Mouse (Mus musculus) midbrain, embryonic 13.5 days (tissue): ENCODE data around the gene Chml. TPM values are rescaled to one million over a fixed set of nuclear protein-coding genes. Genes with fewer than 3 reads are reported as not detected.

Experiments
- ATAC-seq: fragments of 200-750 bp; cut with Nextera tagmentation; 2 replicates; pipeline ENCODE4 v1.8.0; 2017; ENCODE audit warnings: mild to moderate bottlenecking, moderate TSS enrichment, moderate library complexity
- H3K27ac ChIP-seq: fragments of 300-500 bp; sonication (generic); 2 replicates; pipeline ENCODE4 v1.5.1; 2015; ENCODE audit warnings: inconsistent platforms, mild to moderate bottlenecking, moderate library complexity
- H3K27me3 ChIP-seq: fragments of 300-500 bp; sonication (generic); 2 replicates; pipeline ENCODE4 v1.6.1; 2015; ENCODE audit warnings: mild to moderate bottlenecking, inconsistent platforms
- H3K36me3 ChIP-seq: fragments of 300-500 bp; sonication (generic); 2 replicates; pipeline ENCODE4 v1.6.1; 2015; ENCODE audit warnings: mild to moderate bottlenecking, inconsistent platforms
- H3K4me1 ChIP-seq: fragments of 300-500 bp; sonication (generic); replicated peaks from 2 replicates; pipeline ENCODE4 v1.6.1; 2015; ENCODE audit warnings: inconsistent platforms
- H3K4me2 ChIP-seq: fragments of 300-500 bp; sonication (generic); replicated peaks from 2 replicates; pipeline ENCODE4 v1.6.1; 2015; ENCODE audit warnings: moderate library complexity, mild to moderate bottlenecking, inconsistent platforms
- H3K4me3 ChIP-seq: fragments of 300-500 bp; sonication (generic); replicated peaks from 2 replicates; pipeline ENCODE4 v1.5.1; 2015; ENCODE audit warnings: mild to moderate bottlenecking, inconsistent platforms
- H3K9ac ChIP-seq: fragments of 300-500 bp; sonication (generic); replicated peaks from 2 replicates; pipeline ENCODE4 v1.6.1; 2015; ENCODE audit warnings: mild to moderate bottlenecking, inconsistent platforms
- H3K9me3 ChIP-seq: fragments of 300-500 bp; sonication (generic); 2 replicates; pipeline ENCODE4 v1.6.1; 2016; ENCODE audit warnings: mild to moderate bottlenecking, inconsistent platforms
- WGBS: fragments of 180-500 bp; shearing (Covaris S2); methylation state at CpG from one replicate; pipeline ENCODE4 v1.1.7; 2015; 5-methylcytosine and 5-hydroxymethylcytosine counted together
- polyA plus RNA-seq: library from polyadenylated mRNA; unstranded; fragments of >200 nt; fragmentation: Nextera tagmentation; extraction: Ambion mirVana; gene quantifications from 2 replicates; pipeline ENCODE4 v1.2.1, GENCODE M21; 2015

Gene Chml
- 3.6 and 4.1 TPM in 2 replicates for polyA plus RNA-seq

DNA sequence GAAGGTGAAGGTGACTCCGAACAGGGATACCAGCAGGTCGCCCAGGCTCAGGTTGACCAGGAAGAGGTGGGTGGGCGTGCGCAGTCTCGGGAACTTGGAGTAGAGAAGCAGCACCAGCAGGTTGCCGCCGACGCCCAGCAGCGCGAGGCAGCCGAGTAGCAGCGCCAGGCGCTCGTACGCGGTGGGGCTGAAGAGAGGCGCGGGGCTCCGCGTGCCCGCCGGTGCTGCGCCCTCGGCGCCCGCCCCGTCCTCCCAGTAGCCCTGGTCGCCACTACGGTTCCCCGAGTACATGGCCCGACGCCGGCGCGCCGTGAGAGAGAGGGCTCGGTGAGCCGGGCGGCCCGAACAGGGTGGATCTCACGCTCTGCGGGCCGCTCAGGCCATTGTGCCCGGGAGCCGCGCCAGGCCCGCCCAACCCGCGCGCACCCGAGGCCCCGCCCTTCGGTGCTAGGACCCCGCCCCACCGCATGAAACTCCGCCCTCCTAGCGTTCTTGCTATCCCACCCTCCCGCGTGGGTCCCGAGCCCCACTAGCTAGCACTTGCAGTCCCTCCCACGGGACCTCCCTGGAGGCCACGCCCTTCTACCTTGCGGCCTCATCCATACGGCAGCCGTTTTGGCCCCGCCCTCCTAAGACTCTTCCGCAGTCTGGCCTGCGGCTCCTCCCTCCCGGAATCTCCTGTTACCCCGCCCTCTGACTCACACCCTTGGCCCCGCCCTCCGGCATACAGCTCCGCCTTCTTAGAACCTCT is at the start of gene Chml, which contains the start of gene Opn3:
TSS of gene Chml (minus strand) at position 656 of the 751 bp plus-strand sequence.
TSS of gene Opn3 (minus strand) at position 531 of the 751 bp plus-strand sequence.
- under 1% methylated on average over 68 of the region's 73 CpGs for WGBS
- Histone ChIP-seq H3K4me2 (peak within 1 kb of the TSS; percentile 77), H3K9me3 (no peaks in the 10 kb centered on the region), H3K27me3 (no peaks in the 10 kb centered on the region), H3K4me3 (peak within 1 kb of the TSS; percentile 81), H3K9ac (peak within 1 kb of the TSS; percentile 83), H3K27ac (peak within 1 kb of the TSS; percentile 91), H3K36me3 (peaks cover 8% of the 10 kb centered on the region), H3K4me1 (peaks cover 31% of the 10 kb centered on the region)
- ATAC-seq = peak; percentile 96

DNA sequence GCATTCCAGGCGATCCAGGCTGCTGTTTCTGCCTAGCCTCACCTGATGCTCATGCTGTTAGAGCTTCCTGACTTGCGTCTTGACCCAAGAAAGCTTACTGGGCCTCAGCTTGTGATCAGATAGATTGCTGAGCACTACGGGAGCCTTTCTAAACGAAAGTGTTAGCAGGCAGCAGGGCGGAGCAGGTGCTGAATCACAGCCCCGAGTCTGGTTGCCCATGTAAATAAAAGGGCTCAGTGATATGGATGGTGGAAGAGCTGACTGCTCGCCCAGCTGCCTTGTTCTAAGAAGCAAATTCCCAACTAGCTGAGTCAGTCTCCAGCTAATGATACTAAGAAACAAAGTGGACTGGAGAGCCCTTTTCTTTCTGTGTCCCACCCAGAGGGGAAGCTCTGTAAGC is 33.1 kb upstream of the Chml start:
- 51% methylated on average over 7 of the region's 7 CpGs for WGBS
- no peak for ATAC-seq
- H3K4me1 ChIP-seq = peaks cover 12% of the 10 kb centered on the region; the same call in 1 of the 2 replicates
- no peak overlapping the region for H3K4me3 ChIP-seq
- no peaks in the 10 kb centered on the region for H3K27me3 ChIP-seq
- H3K9ac ChIP-seq = no peak overlapping the region
- H3K4me2 ChIP-seq = no peak overlapping the region
- H3K9me3 ChIP-seq = no peaks in the 10 kb centered on the region
- no peaks in the 10 kb centered on the region for H3K36me3 ChIP-seq
- H3K27ac ChIP-seq = no peak overlapping the region

DNA sequence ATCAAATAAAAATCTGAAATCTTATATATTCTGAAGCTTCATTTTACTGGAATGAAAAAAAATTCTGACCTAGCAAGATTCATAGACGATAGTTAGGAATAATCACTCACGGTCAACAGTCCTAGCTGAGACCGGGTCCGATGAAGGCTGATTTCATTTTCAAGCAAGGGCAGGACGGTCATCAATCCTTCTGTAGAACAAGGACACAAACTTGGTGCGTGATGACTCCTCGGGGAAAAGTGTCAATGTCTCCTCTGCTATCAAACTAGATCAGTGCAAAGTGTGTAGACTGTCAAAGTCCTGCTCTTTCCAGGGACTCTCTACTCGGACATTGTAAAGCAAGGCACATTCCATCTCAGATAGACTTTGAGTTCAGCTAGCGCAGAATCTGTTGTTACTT is 24.1 kb upstream of the Chml start:
- Histone ChIP-seq H3K4me1 (no peaks in the 10 kb centered on the region), H3K27ac (no peak overlapping the region), H3K9me3 (no peaks in the 10 kb centered on the region), H3K4me2 (no peak overlapping the region), H3K9ac (no peak overlapping the region), H3K4me3 (no peak overlapping the region), H3K36me3 (no peaks in the 10 kb centered on the region), H3K27me3 (no peaks in the 10 kb centered on the region)
- 92% methylated on average over 9 of the region's 9 CpGs for WGBS
- no peak for ATAC-seq

DNA sequence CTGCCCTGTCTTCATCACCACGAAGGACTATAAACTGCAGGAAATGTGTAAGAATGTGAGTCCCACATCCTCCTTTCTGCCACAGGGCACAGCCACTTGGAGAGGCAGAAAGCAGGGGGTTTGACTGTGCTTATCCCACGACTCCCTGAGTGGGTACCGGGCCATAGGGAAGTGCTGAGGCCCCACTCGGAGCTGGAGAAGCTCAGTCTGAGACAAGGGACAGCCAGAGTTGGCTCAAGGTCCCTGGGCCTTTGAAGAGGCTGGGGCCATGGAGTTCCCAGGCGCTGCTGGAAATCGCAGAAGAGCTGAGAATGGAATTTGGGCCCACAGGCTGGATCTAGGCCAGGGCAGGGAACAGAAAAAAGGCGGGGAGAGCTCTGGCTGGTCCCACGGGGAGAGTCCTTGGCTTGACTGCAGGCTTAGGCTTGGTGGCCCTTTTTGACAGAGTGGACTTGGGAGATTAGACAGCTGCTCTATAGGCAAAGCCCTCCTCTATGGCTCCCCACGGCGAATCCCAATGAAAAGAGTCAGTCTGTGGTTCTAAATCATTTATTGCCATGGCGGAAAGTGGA is 19.7 kb upstream of the Chml start:
- H3K9me3 ChIP-seq = no peaks in the 10 kb centered on the region
- no peaks in the 10 kb centered on the region for H3K4me1 ChIP-seq
- H3K27me3 ChIP-seq = no peaks in the 10 kb centered on the region
- H3K9ac ChIP-seq = no peak overlapping the region
- no peak for ATAC-seq
- WGBS = 77% methylated on average over 11 of the region's 11 CpGs
- no peaks in the 10 kb centered on the region for H3K36me3 ChIP-seq
- no peak overlapping the region for H3K27ac ChIP-seq
- no peak overlapping the region for H3K4me3 ChIP-seq
- H3K4me2 ChIP-seq = no peak overlapping the region

DNA sequence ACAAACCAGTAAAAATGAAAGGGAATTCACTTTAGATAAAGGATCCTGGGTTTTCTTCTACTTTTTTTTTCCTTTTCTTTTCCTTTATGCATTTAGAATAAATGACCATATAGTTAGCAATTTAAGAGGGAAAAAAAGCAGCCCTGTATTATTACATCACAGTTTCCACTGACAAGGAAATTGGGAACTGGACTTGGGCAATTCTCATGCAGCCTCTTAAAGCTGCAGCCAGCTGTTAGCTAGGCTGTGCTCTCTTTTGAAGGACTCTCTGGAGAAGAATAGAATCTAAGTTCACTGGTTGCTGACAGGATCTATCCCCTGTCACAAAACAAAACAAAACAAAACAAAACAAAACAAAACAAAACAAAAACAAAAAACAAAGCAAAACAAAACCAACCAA is 15.3 kb upstream of the Chml start:
- no peak overlapping the region for H3K4me3 ChIP-seq
- H3K4me2 ChIP-seq = no peak overlapping the region
- H3K9me3 ChIP-seq = no peaks in the 10 kb centered on the region
- H3K27ac ChIP-seq = no peak overlapping the region
- no peak overlapping the region for H3K9ac ChIP-seq
- no peaks in the 10 kb centered on the region for H3K36me3 ChIP-seq
- no peaks in the 10 kb centered on the region for H3K4me1 ChIP-seq
- ATAC-seq = no peak
- H3K27me3 ChIP-seq = no peaks in the 10 kb centered on the region

DNA sequence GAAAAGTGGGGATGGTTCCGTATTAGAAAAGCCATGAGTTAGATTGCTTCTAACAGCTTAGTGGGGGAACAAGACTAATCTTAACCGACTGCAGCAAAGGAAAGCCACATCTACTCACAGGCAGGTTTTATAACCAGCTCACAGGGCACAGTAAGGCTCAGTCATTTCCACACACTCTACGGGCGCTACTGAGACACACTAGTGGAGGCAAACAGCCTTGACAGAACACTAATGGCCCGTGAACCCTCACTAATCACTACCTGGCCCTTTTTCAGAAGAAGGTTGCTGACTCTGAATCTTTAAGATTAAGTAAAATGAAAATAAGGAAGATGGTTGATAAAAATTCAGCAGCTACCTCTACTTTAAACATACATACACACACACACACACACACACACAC is 14.9 kb upstream of the Chml start:
- Histone ChIP-seq H3K9ac (no peak overlapping the region), H3K36me3 (no peaks in the 10 kb centered on the region), H3K4me1 (no peaks in the 10 kb centered on the region), H3K27ac (no peak overlapping the region), H3K27me3 (no peaks in the 10 kb centered on the region), H3K9me3 (no peaks in the 10 kb centered on the region), H3K4me2 (no peak overlapping the region), H3K4me3 (no peak overlapping the region)
- WGBS = 84% methylated on average over 5 of the region's 5 CpGs
- no peak for ATAC-seq

DNA sequence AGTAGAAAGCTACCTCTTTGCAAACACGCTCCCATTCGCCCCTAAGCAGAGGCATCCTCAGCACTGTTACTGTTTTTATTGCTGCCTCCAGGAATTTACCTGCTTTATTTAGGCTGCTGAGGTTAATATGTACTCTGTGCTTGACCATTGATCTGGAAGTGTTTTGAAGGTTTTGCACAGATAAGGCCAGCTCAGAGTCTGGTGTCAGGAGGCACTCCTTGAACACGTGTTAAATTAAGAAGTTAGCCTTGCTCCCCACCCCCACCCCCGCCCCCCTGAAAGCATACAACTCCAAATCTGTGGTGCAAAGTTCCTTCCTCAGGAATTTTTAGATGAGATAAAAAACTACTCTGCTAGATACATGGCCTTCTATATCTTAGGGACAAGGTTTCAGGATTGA is 8.4 kb upstream of the Chml start:
- Histone ChIP-seq H3K9me3 (no peaks in the 10 kb centered on the region), H3K27me3 (no peaks in the 10 kb centered on the region), H3K4me2 (no peak overlapping the region), H3K36me3 (no peaks in the 10 kb centered on the region), H3K4me3 (no peak overlapping the region), H3K9ac (no peak overlapping the region), H3K27ac (no peak overlapping the region), H3K4me1 (no peaks in the 10 kb centered on the region)
- 84% methylated on average over 4 of the region's 4 CpGs for WGBS
- no peak for ATAC-seq

DNA sequence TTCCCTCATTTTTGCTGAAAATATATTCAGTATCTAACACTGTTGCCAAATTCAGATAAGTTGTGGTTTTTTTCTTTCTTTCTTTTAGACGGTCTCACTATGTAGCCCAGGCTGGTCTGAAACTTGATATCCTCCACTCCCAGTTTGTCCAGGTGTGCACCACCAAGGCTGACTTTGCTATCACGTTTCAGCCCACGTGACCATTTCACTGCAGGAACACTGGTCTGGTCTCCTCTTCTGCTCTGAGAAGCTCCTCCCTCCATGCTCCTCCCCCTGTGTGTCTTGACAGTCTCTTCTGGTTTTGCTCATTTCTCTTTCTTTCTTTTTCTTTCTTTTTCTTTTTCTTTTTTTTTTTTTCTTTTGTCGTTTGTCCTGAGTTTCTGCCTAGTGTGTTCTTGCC is 7.1 kb upstream of the Chml start:
- H3K4me2 ChIP-seq = no peak overlapping the region
- no peaks in the 10 kb centered on the region for H3K4me1 ChIP-seq
- H3K9me3 ChIP-seq = no peaks in the 10 kb centered on the region
- H3K36me3 ChIP-seq = no peaks in the 10 kb centered on the region
- no peak for ATAC-seq
- WGBS = 42% methylated on average over 4 of the region's 4 CpGs
- no peak overlapping the region for H3K4me3 ChIP-seq
- no peak overlapping the region for H3K9ac ChIP-seq
- H3K27ac ChIP-seq = no peak overlapping the region
- no peaks in the 10 kb centered on the region for H3K27me3 ChIP-seq

DNA sequence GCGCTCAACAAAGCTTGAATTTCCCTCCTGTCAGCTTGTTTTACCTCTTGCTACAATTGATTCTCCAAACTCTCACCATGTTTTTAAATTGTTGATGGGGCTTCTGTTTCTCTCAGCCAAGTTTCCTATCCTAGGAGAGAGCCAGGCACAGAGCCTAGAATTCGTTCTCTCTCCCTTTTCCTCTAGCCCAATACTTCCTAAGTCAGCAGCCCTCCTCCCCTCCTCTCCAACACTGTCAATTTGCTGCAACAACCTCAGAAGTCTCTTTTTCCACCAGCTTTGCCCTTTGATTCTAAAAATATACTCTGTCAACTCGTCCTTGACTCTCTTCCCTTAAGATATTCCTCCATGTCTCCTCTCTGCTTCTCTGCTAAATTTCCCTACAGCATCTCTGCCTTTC is 6.7 kb upstream of the Chml start:
- H3K4me3 ChIP-seq = no peak overlapping the region
- ATAC-seq = no peak

DNA sequence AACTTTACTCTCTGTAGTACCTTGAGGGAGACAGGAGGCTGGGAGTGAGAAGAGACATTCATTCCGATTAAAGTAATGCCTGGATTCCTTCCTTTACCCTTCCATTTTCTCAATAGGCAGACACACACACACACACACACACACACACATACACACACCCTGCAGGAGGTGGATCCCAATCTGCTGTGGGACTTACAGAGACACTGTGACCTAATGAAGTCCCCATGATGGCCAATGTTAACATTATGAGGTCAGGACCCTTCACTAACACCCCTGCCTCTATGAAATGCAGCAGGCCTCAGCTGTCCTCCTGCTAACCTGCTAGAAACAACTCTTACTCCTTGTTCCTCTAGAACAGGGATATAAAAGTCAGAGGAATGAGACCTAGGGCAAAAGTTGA is 5.6 kb upstream of the Chml start, which contains the start of gene Wdr64:
TSS of gene Wdr64 (plus strand) at position 301 of the 400 bp plus-strand sequence.
- Histone ChIP-seq H3K4me2 (no peak within 1 kb of the TSS), H3K27me3 (no peaks in the 10 kb centered on the region), H3K4me3 (no peak within 1 kb of the TSS), H3K9me3 (no peaks in the 10 kb centered on the region), H3K27ac (no peak within 1 kb of the TSS), H3K4me1 (0 out of 2 replicates have a peak, but pooled peaks cover 3% of the 10 kb centered on the region), H3K36me3 (no peaks in the 10 kb centered on the region), H3K9ac (no peak within 1 kb of the TSS)
- WGBS = 83% methylated on average over 1 of the region's 1 CpGs
- ATAC-seq = no peak

More for the DNA sequence above, 6.7 kb upstream of the Chml start:
- no peaks in the 10 kb centered on the region for H3K27me3 ChIP-seq
- H3K9ac ChIP-seq = no peak overlapping the region
- H3K9me3 ChIP-seq = no peaks in the 10 kb centered on the region
- H3K4me1 ChIP-seq = no peaks in the 10 kb centered on the region
- no peak overlapping the region for H3K4me2 ChIP-seq
- no peaks in the 10 kb centered on the region for H3K36me3 ChIP-seq
- no peak overlapping the region for H3K27ac ChIP-seq
- WGBS = 69% methylated on average over 3 of the region's 3 CpGs

DNA sequence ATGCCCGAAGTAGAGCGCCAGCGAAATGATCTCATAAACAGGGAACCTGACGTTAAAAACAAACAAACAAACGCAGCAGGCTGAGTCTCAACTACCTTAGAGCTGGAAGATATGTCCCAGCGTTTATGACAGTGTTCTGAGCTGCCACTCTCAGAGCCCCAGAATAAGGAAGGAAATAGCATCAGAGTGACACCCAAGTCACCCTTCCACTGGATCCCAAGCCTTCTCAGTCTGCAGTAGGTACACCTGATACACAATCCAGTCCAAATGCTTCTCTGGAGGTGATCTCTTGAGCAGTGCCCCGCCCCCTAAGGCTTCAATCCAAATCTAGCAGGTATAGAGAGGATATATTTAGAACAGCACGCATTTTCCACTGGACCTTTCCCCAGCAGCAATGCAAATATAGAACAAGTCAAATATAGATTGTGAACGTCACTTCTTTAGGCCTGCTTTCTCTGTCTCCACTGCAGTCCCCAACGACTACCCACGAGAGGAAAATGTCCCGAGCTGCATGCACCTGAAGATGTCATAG is 794 bp upstream of the Chml start:
- Histone ChIP-seq H3K9ac (no peak overlapping the region), H3K9me3 (no peaks in the 10 kb centered on the region), H3K4me2 (peak overlapping the region; percentile 77), H3K4me3 (peak overlapping the region; percentile 81), H3K36me3 (no peaks in the 10 kb centered on the region), H3K27ac (peak overlapping the region; percentile 91; the same call in 1 of the 2 replicates), H3K4me1 (peaks cover 31% of the 10 kb centered on the region), H3K27me3 (no peaks in the 10 kb centered on the region)
- 44% methylated on average over 12 of the region's 12 CpGs for WGBS
- ATAC-seq = peak; percentile 19

DNA sequence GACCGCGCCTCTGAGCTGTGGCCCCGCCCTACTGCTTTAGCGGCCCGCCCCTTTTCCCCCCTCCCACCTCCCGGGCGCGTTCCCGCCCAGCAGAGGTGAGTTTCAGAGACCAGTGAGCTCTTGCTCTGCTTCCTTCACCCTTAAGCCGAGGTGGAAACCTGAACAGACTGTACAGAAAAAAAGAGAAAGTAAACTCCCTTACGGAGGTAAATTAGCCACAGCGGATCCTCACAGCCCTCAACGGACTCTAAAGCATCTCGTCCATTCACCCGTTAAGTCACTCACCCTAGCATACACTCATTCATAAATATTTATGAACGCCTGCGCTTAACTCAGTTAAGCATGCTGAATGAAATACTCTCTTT is 278 bp upstream of the Chml start:
- no peaks in the 10 kb centered on the region for H3K27me3 ChIP-seq
- H3K4me1 ChIP-seq = peaks cover 31% of the 10 kb centered on the region
- H3K27ac ChIP-seq = peak overlapping the region; percentile 91
- no peaks in the 10 kb centered on the region for H3K9me3 ChIP-seq
- peaks cover 3% of the 10 kb centered on the region for H3K36me3 ChIP-seq
- H3K4me3 ChIP-seq = peak overlapping the region; percentile 81
- ATAC-seq = peak; percentile 84
- H3K4me2 ChIP-seq = peak overlapping the region; percentile 77
- no peak overlapping the region for H3K9ac ChIP-seq
- WGBS = 2% methylated on average over 17 of the region's 17 CpGs
